Mouse (Mus musculus) liver, embryonic 11.5 days (tissue): ENCODE results near the gene Jdp2. TPM values are rescaled to one million over a fixed set of nuclear protein-coding genes. Genes with fewer than 3 reads are reported as not detected.

ENCODE experiments used
- ATAC-seq: fragments of 200-750 bp; cut with Nextera tagmentation; replicated peaks from 2 replicates; pipeline ENCODE4 v1.8.0; 2017; ENCODE audit warnings: moderate number of reproducible peaks, mild to moderate bottlenecking, moderate TSS enrichment, moderate library complexity; ENCODE audit not compliant: low FRiP score
- DNase-seq: peaks from one replicate; pipeline ENCODE4 v3.0.0-alpha.2; 2017; ENCODE audit warnings: low spot score
- H3K27ac ChIP-seq: fragments of 300-500 bp; sonication (generic); 2 replicates; pipeline ENCODE4 v1.5.1; 2014; ENCODE audit warnings: mild to moderate bottlenecking, low read depth, low read length, control low read depth
- H3K27me3 ChIP-seq: fragments of 300-500 bp; sonication (generic); replicated peaks from 2 replicates; pipeline ENCODE4 v1.6.1; 2014; ENCODE audit warnings: low read length, mixed read lengths; ENCODE audit not compliant: control insufficient read depth, insufficient read depth
- H3K36me3 ChIP-seq: fragments of 300-500 bp; sonication (generic); 2 replicates; pipeline ENCODE4 v1.6.1; 2014; ENCODE audit warnings: mild to moderate bottlenecking, low read length, moderate library complexity, mixed read lengths; ENCODE audit not compliant: control insufficient read depth, insufficient read depth
- H3K4me1 ChIP-seq: fragments of 300-500 bp; sonication (generic); replicated peaks from 2 replicates; pipeline ENCODE4 v1.6.1; 2014; ENCODE audit warnings: low read length, mixed read lengths; ENCODE audit not compliant: control insufficient read depth, insufficient read depth
- H3K4me2 ChIP-seq: fragments of 300-500 bp; sonication (generic); 2 replicates; pipeline ENCODE4 v1.6.1; 2014; ENCODE audit warnings: mild to moderate bottlenecking, control low read depth, moderate library complexity
- H3K4me3 ChIP-seq: fragments of 300-500 bp; sonication (generic); 2 replicates; pipeline ENCODE4 v1.5.1; 2014; ENCODE audit warnings: low read depth, low read length, control low read depth
- H3K9ac ChIP-seq: fragments of 300-500 bp; sonication (generic); 2 replicates; pipeline ENCODE4 v1.6.1; 2014; ENCODE audit warnings: low read depth, low read length, control low read depth
- H3K9me3 ChIP-seq: fragments of 300-500 bp; sonication (generic); 2 replicates; pipeline ENCODE4 v1.6.1; 2016; ENCODE audit warnings: low read length, inconsistent platforms, mixed read lengths; ENCODE audit not compliant: control insufficient read depth
- WGBS: fragments of 180-500 bp; shearing (Covaris S2); extraction: QIAGEN DNeasy Blood & Tissue Kit; methylation state at CpG from one replicate; pipeline ENCODE4 v1.1.7; 2014; 5-methylcytosine and 5-hydroxymethylcytosine counted together
- polyA plus RNA-seq: library from polyadenylated mRNA; unstranded; fragments of >200 nt; fragmentation: Nextera tagmentation; extraction: Ambion mirVana; gene quantifications from 2 replicates; pipeline ENCODE4 v1.2.1, GENCODE M21; 2014

The Jdp2 gene
- polyA plus RNA-seq, 1 experiment from 2014 or later, result 0.59 TPM

GRCm38 (mm10) chr12:85592943-85593342 is 5.9 kb upstream of the Jdp2 start:
- DNase-seq (no peak), ATAC-seq (no peak)
- no peak overlapping the region for H3K27ac ChIP-seq
- H3K9ac ChIP-seq, result no peak overlapping the region
- 38% methylated on average over 9 of the region's 9 CpGs for WGBS
- H3K4me2 ChIP-seq, result no peak overlapping the region
- peaks cover 6% of the 10 kb centered on the region for H3K27me3 ChIP-seq
- no peak overlapping the region for H3K4me3 ChIP-seq
- no peaks in the 10 kb centered on the region for H3K36me3 ChIP-seq
- no peaks in the 10 kb centered on the region for H3K9me3 ChIP-seq
- no peaks in the 10 kb centered on the region for H3K4me1 ChIP-seq

- WGBS, result 85% methylated on average over 2 of the region's 2 CpGs
These were observed 4.4 kb upstream of the Jdp2 start for GRCm38 (mm10) chr12:85594390-85594789.

GRCm38 (mm10) chr12:85598053-85598452 is 774 bp upstream of the Jdp2 start:
- 47% methylated on average over 11 of the region's 11 CpGs for WGBS
- no peak overlapping the region for H3K9ac ChIP-seq

More at GRCm38 (mm10) chr12:85594390-85594789, 4.4 kb upstream of the Jdp2 start:
- Histone ChIP-seq H3K27me3 (peaks cover 21% of the 10 kb centered on the region), H3K36me3 (no peaks in the 10 kb centered on the region), H3K27ac (no peak overlapping the region), H3K4me1 (0 out of 2 replicates have a peak, but pooled peaks cover 2% of the 10 kb centered on the region), H3K9ac (no peak overlapping the region), H3K4me3 (no peak overlapping the region), H3K4me2 (no peak overlapping the region), H3K9me3 (no peaks in the 10 kb centered on the region)
- DNase-seq (no peak), ATAC-seq (no peak)

GRCm38 (mm10) chr12:85599478-85600152 is 788 bp downstream of the Jdp2 start:
- Histone ChIP-seq H3K27me3 (peaks cover 49% of the 10 kb centered on the region), H3K36me3 (no peaks in the 10 kb centered on the region), H3K4me2 (peak overlapping the region; percentile 83), H3K4me3 (peak overlapping the region; percentile 69), H3K27ac (peak overlapping the region; percentile 11; the same call in 1 of the 2 replicates), H3K4me1 (peaks cover 6% of the 10 kb centered on the region), H3K9ac (peak overlapping the region; percentile 58), H3K9me3 (no peaks in the 10 kb centered on the region)
- ATAC-seq (no peak), DNase-seq (peak; percentile 59)
- WGBS, result under 1% methylated on average over 47 of the region's 49 CpGs

More at GRCm38 (mm10) chr12:85598053-85598452, 774 bp upstream of the Jdp2 start:
- H3K27ac ChIP-seq, result no peak overlapping the region
- DNase-seq (no peak), ATAC-seq (no peak)
- peaks cover 49% of the 10 kb centered on the region for H3K27me3 ChIP-seq
- H3K9me3 ChIP-seq, result no peaks in the 10 kb centered on the region
- H3K36me3 ChIP-seq, result no peaks in the 10 kb centered on the region
- H3K4me3 ChIP-seq, result no peak overlapping the region
- peaks cover 5% of the 10 kb centered on the region for H3K4me1 ChIP-seq
- H3K4me2 ChIP-seq, result peak overlapping the region; percentile 83

GRCm38 (mm10) chr12:85600637-85601036 is 1.8 kb downstream of the Jdp2 start:
- Histone ChIP-seq H3K27me3 (peaks cover 49% of the 10 kb centered on the region), H3K36me3 (no peaks in the 10 kb centered on the region), H3K9me3 (no peaks in the 10 kb centered on the region), H3K9ac (no peak overlapping the region), H3K27ac (no peak overlapping the region), H3K4me3 (peak overlapping the region; percentile 69; the same call in 1 of the 2 replicates), H3K4me1 (peaks cover 6% of the 10 kb centered on the region), H3K4me2 (peak overlapping the region; percentile 83; the same call in 1 of the 2 replicates)
- no peak for ATAC-seq
- no peak for DNase-seq
- WGBS, result 35% methylated on average over 7 of the region's 7 CpGs

- no peak overlapping the region for H3K4me2 ChIP-seq
- H3K4me1 ChIP-seq, result peaks cover 6% of the 10 kb centered on the region
These were observed 2.7 kb downstream of the Jdp2 start for GRCm38 (mm10) chr12:85601531-85601930.

GRCm38 (mm10) chr12:85602153-85602552 is 3.3 kb downstream of the Jdp2 start:
- WGBS, result 53% methylated on average over 2 of the region's 2 CpGs
- ATAC-seq (no peak), DNase-seq (no peak)
- Histone ChIP-seq H3K9ac (no peak overlapping the region), H3K9me3 (no peaks in the 10 kb centered on the region), H3K27ac (no peak overlapping the region), H3K4me1 (peaks cover 6% of the 10 kb centered on the region), H3K36me3 (no peaks in the 10 kb centered on the region), H3K4me3 (no peak overlapping the region), H3K4me2 (no peak overlapping the region), H3K27me3 (peaks cover 48% of the 10 kb centered on the region)

More at GRCm38 (mm10) chr12:85601531-85601930, 2.7 kb downstream of the Jdp2 start:
- no peak for ATAC-seq
- Histone ChIP-seq H3K27ac (no peak overlapping the region), H3K36me3 (no peaks in the 10 kb centered on the region), H3K27me3 (peaks cover 49% of the 10 kb centered on the region), H3K9me3 (no peaks in the 10 kb centered on the region), H3K9ac (no peak overlapping the region), H3K4me3 (no peak overlapping the region)
- 87% methylated on average over 6 of the region's 6 CpGs for WGBS
- no peak for DNase-seq

GRCm38 (mm10) chr12:85602811-85603210 is 4.0 kb downstream of the Jdp2 start:
- no peak overlapping the region for H3K4me3 ChIP-seq
- DNase-seq (no peak), ATAC-seq (no peak)
- H3K27me3 ChIP-seq, result peaks cover 44% of the 10 kb centered on the region
- no peaks in the 10 kb centered on the region for H3K36me3 ChIP-seq
- no peak overlapping the region for H3K27ac ChIP-seq
- H3K9ac ChIP-seq, result no peak overlapping the region
- H3K9me3 ChIP-seq, result no peaks in the 10 kb centered on the region
- H3K4me1 ChIP-seq, result peaks cover 6% of the 10 kb centered on the region
- H3K4me2 ChIP-seq, result peak overlapping the region; percentile 18; the same call in 1 of the 2 replicates
- 36% methylated on average over 12 of the region's 12 CpGs for WGBS

GRCm38 (mm10) chr12:85603767-85604166 is 4.9 kb downstream of the Jdp2 start:
- Histone ChIP-seq H3K9me3 (no peaks in the 10 kb centered on the region), H3K27ac (no peak overlapping the region), H3K4me2 (no peak overlapping the region), H3K27me3 (peaks cover 35% of the 10 kb centered on the region), H3K9ac (no peak overlapping the region), H3K36me3 (no peaks in the 10 kb centered on the region), H3K4me3 (no peak overlapping the region), H3K4me1 (peaks cover 4% of the 10 kb centered on the region)
- WGBS, result 62% methylated on average over 9 of the region's 9 CpGs
- ATAC-seq (no peak), DNase-seq (no peak)
